Mouse (Mus musculus): ENCODE results near the gene Hras.
A peak's percentile ranks its signal among the peaks of the same experiment; 100 is the strongest.

The Hras gene

GRCm38 (mm10) chr7:141213605-141214235, 19.9 kb upstream of the Hras start, which contains the start of gene Lmntd2:
TSS of gene Lmntd2 (minus strand) at chr7:141214080.
- no peak for DNase-seq

GRCm38 (mm10) chr7:141213133-141213532, 19.3 kb upstream of the Hras start:
- DNase-seq, result no peak

GRCm38 (mm10) chr7:141210606-141211131, 16.9 kb upstream of the Hras start:
- DNase-seq, result no peak

- no peak for DNase-seq
Measured at GRCm38 (mm10) chr7:141210137-141210536, 16.3 kb upstream of the Hras start.

- no peak for DNase-seq
Measured at GRCm38 (mm10) chr7:141209526-141209925, 15.7 kb upstream of the Hras start.

GRCm38 (mm10) chr7:141206182-141206937, 12.6 kb upstream of the Hras start:
- no peak for DNase-seq

GRCm38 (mm10) chr7:141205504-141205903, 11.7 kb upstream of the Hras start:
- no peak for DNase-seq

GRCm38 (mm10) chr7:141204546-141204945, 10.7 kb upstream of the Hras start:
- DNase-seq, result no peak

- DNase-seq, result no peak
Measured at GRCm38 (mm10) chr7:141198121-141198520, 4.3 kb upstream of the Hras start.

GRCm38 (mm10) chr7:141196619-141197282, 2.9 kb upstream of the Hras start:
- DNase-seq, result no peak

- DNase-seq, result no peak
Measured at GRCm38 (mm10) chr7:141195754-141196153, 1.9 kb upstream of the Hras start.

GRCm38 (mm10) chr7:141194830-141195229, 1.0 kb upstream of the Hras start:
- DNase-seq, result peak; percentile 84

- no peak for DNase-seq
Measured at GRCm38 (mm10) chr7:141194409-141194808, 604 bp upstream of the Hras start.

- DNase-seq, result peak; percentile 74
Measured at GRCm38 (mm10) chr7:141193348-141193856, 403 bp downstream of the Hras start.

- DNase-seq, result peak; percentile 60
Measured at GRCm38 (mm10) chr7:141192776-141193347, 943 bp downstream of the Hras start.

- DNase-seq, result no peak
Measured at GRCm38 (mm10) chr7:141191796-141192685, 1.8 kb downstream of the Hras start.

- DNase-seq, result no peak
Measured at GRCm38 (mm10) chr7:141191036-141191435, 2.8 kb downstream of the Hras start.

- DNase-seq, result no peak
Measured at GRCm38 (mm10) chr7:141190220-141190619, 3.6 kb downstream of the Hras start.

GRCm38 (mm10) chr7:141188733-141189132, 5.1 kb downstream of the Hras start:
- no peak for DNase-seq

- no peak for DNase-seq
Measured at GRCm38 (mm10) chr7:141188194-141188593, 5.6 kb downstream of the Hras start.

- peak; percentile 82 for DNase-seq
Measured at GRCm38 (mm10) chr7:141176173-141176572, 17.6 kb downstream of the Hras start.

- DNase-seq, result no peak
Measured at GRCm38 (mm10) chr7:141175068-141175467, 18.7 kb downstream of the Hras start.

Data from cerebellum, adult 9-11 months (tissue).